Mouse (Mus musculus): ENCODE results near the gene Actn1.

- TF ChIP-seq CTCF (IDR thresholded peaks at IDR 0.05; ENCODE audit: borderline replicate concordance, insufficient read depth, low read length) (no peak), POLR2A (IDR thresholded peaks at IDR 0.05; ENCODE audit: low read depth, low read length) (no peak)
Observed at GRCm38 (mm10) chr12:80232076-80232839, 27.9 kb downstream of the Actn1 start.
